Comparison of ENCODE assay signal across 28 mouse cellular contexts in the genomic region with DNA sequence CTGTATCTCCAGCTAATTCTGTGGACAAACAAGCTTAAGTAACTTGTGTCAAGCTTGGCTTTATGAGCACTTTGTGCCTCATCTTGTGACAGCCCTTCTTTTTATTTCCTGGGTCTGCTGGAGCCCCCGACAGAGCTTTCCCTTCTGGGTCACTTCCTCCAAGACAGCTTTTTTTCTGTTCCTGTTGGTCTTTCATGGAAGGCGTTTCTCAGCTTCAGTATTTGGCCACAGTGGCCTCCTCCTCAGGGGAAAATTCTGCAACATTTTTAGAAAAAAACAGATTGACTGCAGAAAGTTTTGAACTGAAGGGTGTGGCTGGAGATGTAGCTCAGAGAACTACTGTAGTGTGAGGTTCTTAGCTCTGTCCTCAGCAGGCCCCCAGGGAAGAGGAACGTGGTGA. TPM values are rescaled to one million over a fixed set of nuclear protein-coding genes. Genes with fewer than 3 reads are reported as not detected.
"Had no signal": no experiment of that assay in that cellular context is flagged by ENCODE, and none has a peak within 500 bp of the region (broad histone marks: within the 10 kb centered on the region; RNA-seq: fewer than 3 reads in every experiment).

No protein-coding gene starts in this region.

- H3K9ac ChIP-seq: limb, embryonic 13.5 days; liver, embryonic 12.5 days; liver, embryonic 15.5 days; lung, embryonic 15.5 days; midbrain, embryonic 13.5 days; neural tube, embryonic 13.5 days had no signal

- H3K4me3 ChIP-seq: layer of hippocampus, adult 2 months; limb, embryonic 10.5 days; limb, embryonic 13.5 days; liver, embryonic 12.5 days; liver, embryonic 15.5 days; lung, embryonic 15.5 days; midbrain, embryonic 13.5 days; myocyte; neural tube, embryonic 13.5 days had no signal

- H3K4me2 ChIP-seq: limb, embryonic 13.5 days; liver, embryonic 12.5 days; liver, embryonic 15.5 days; lung, embryonic 15.5 days; midbrain, embryonic 13.5 days; neural tube, embryonic 13.5 days had no signal

- H3K9me3 ChIP-seq: limb, embryonic 10.5 days; limb, embryonic 13.5 days; liver, embryonic 12.5 days; liver, embryonic 15.5 days; lung, embryonic 15.5 days; midbrain, embryonic 13.5 days; neural tube, embryonic 13.5 days had no signal

- DNase-seq: kidney, adult 11 months; kidney, adult 9 months; kidney, postnatal 25 days; layer of hippocampus, adult 9-11 months; liver; lung, adult 18-20 months; lung, postnatal 10 days; lung, postnatal 36 days; retina, postnatal 1 day; thymus, postnatal 36 days had no signal

- ATAC-seq: liver, embryonic 12.5 days; midbrain, embryonic 13.5 days; midbrain, embryonic 16.5 days had no signal

- H3K27ac ChIP-seq: kidney, postnatal 0 days; layer of hippocampus, adult 2 months; limb, embryonic 10.5 days; limb, embryonic 13.5 days; liver, embryonic 12.5 days; liver, embryonic 15.5 days; lung, embryonic 15.5 days; midbrain, embryonic 13.5 days; neural tube, embryonic 13.5 days; stomach, postnatal 0 days had no signal

- H3K36me3 ChIP-seq: limb, embryonic 13.5 days; liver, embryonic 12.5 days; liver, embryonic 15.5 days; lung, embryonic 15.5 days had no signal

- H3K4me1 ChIP-seq: liver, embryonic 12.5 days; lung, embryonic 15.5 days; midbrain, embryonic 13.5 days had no signal

- H3K27me3 ChIP-seq: liver, embryonic 12.5 days; liver, embryonic 15.5 days; lung, embryonic 15.5 days; midbrain, embryonic 13.5 days; neural tube, embryonic 13.5 days had no signal

RNA-seq across cellular contexts. Expression of a gene that starts 31.1 kb away (rescaled TPM):
- total RNA-seq: layer of hippocampus, adult 2 months; left cerebral cortex, adult 18-20 months; left cerebral cortex, postnatal 25 days; monocyte, adult 5-6 weeks; neutrophil, adult 5-6 weeks had no signal
- polyA plus RNA-seq: large intestine, adult 2 months; liver, embryonic 12.5 days; liver, embryonic 15.5 days; lung, embryonic 15.5 days; myocyte; stomach, embryonic 14.5 days had no signal
